Mouse (Mus musculus) heart, embryonic 13.5 days (tissue): ENCODE measurements around the gene Ptp4a2. TPM values are rescaled to one million over a fixed set of nuclear protein-coding genes. Genes with fewer than 3 reads are reported as not detected.

Experiments used
- ATAC-seq: fragments of 200-750 bp; cut with Nextera tagmentation; 2 replicates; pipeline ENCODE4 v1.8.0; 2017; ENCODE audit warnings: moderate TSS enrichment; ENCODE audit not compliant: insufficient number of reproducible peaks, low FRiP score, low TSS enrichment; ENCODE audit errors: extremely low read depth
- H3K27ac ChIP-seq: fragments of 300-500 bp; sonication (generic); replicated peaks from 2 replicates; pipeline ENCODE4 v1.5.1; 2015; ENCODE audit warnings: moderate library complexity, mild to moderate bottlenecking, inconsistent platforms
- H3K27me3 ChIP-seq: fragments of 300-500 bp; sonication (generic); replicated peaks from 2 replicates; pipeline ENCODE4 v1.6.1; 2015; ENCODE audit warnings: mild to moderate bottlenecking, inconsistent platforms
- H3K36me3 ChIP-seq: fragments of 300-500 bp; sonication (generic); 2 replicates; pipeline ENCODE4 v1.6.1; 2015; ENCODE audit warnings: mild to moderate bottlenecking, inconsistent platforms
- H3K4me1 ChIP-seq: fragments of 300-500 bp; sonication (generic); 2 replicates; pipeline ENCODE4 v1.6.1; 2015; ENCODE audit warnings: inconsistent platforms
- H3K4me2 ChIP-seq: fragments of 300-500 bp; sonication (generic); 2 replicates; pipeline ENCODE4 v1.6.1; 2015; ENCODE audit warnings: inconsistent platforms, mild to moderate bottlenecking, moderate library complexity
- H3K4me3 ChIP-seq: fragments of 300-500 bp; sonication (generic); 2 replicates; pipeline ENCODE4 v1.5.1; 2015; ENCODE audit warnings: moderate library complexity, mild to moderate bottlenecking, inconsistent platforms
- H3K9ac ChIP-seq: fragments of 300-500 bp; sonication (generic); 2 replicates; pipeline ENCODE4 v1.6.1; 2015; ENCODE audit warnings: inconsistent platforms, mild to moderate bottlenecking, moderate library complexity
- H3K9me3 ChIP-seq: fragments of 300-500 bp; sonication (generic); 2 replicates; pipeline ENCODE4 v1.6.1; 2016; ENCODE audit warnings: inconsistent platforms
- WGBS: fragments of 180-500 bp; shearing (Covaris S2); methylation state at CpG from one replicate; pipeline ENCODE4 v1.1.7; 2015; ENCODE audit warnings: mixed read lengths; 5-methylcytosine and 5-hydroxymethylcytosine counted together
- polyA plus RNA-seq: library from polyadenylated mRNA; unstranded; fragments of >200 nt; fragmentation: Nextera tagmentation; extraction: Ambion mirVana; gene quantifications from 2 replicates; pipeline ENCODE4 v1.2.1, GENCODE M21; 2015

The Ptp4a2 gene
- polyA plus RNA-seq, 1 experiment from 2014 or later: 326 TPM

DNA sequence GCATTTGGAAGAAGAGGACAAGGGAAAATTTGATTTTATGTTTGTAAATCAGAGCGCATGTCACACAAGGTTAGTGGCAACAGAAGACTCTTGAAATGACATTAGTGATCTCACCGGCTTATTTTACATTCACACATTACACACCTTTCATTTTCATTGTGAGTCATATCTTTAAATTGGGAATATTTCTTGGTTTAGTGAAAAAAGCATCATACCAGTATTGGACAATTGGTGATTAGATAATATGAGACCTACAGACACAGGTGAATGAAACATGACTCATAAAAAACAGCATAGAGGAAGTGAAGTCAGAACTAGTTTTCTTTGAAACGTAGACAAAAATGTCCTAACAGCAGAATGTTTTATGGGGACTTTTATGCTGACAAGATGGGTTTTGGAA, 16.6 kb downstream of the Ptp4a2 start:
- 0 out of 2 replicates have a peak overlapping the region, but pooled peaks have one; percentile 30 for H3K9ac ChIP-seq
- ATAC-seq: no peak
- WGBS: 68% methylated on average over 3 of the region's 3 CpGs
- H3K4me2 ChIP-seq: peak overlapping the region; percentile 50
- no peaks in the 10 kb centered on the region for H3K36me3 ChIP-seq
- 0 out of 2 replicates have a peak overlapping the region, but pooled peaks have one; percentile 2 for H3K4me3 ChIP-seq
- peak overlapping the region; percentile 70 for H3K27ac ChIP-seq
- no peaks in the 10 kb centered on the region for H3K27me3 ChIP-seq
- no peaks in the 10 kb centered on the region for H3K9me3 ChIP-seq
- H3K4me1 ChIP-seq: peaks cover 90% of the 10 kb centered on the region

DNA sequence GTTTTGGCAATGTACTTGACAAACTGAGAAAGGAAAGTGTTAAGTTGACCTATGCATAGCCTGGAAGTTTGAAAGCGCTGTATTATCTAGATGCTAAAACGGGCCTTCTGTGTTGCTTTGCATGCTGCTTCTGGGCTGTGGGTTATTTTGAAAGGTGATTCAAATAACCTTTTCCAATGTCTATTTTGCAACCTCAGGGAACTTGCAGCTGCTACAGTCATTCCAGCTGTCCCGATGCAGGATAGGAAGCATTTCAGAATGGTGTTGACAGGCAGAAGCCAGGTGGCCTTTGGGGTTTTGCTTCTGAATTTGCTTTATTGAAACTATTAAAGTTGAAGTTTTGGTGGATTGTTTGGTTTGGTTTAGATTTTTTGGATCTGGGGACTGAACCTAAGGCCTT, 17.1 kb downstream of the Ptp4a2 start:
- ATAC-seq: no peak
- Histone ChIP-seq H3K4me3 (0 out of 2 replicates have a peak overlapping the region, but pooled peaks have one; percentile 2), H3K4me2 (peak overlapping the region; percentile 50), H3K9me3 (no peaks in the 10 kb centered on the region), H3K4me1 (peaks cover 90% of the 10 kb centered on the region), H3K27ac (peak overlapping the region; percentile 70), H3K27me3 (no peaks in the 10 kb centered on the region), H3K36me3 (no peaks in the 10 kb centered on the region), H3K9ac (0 out of 2 replicates have a peak overlapping the region, but pooled peaks have one; percentile 30)
- WGBS: 16% methylated on average over 3 of the region's 3 CpGs

GRCm38 (mm10) chr4:129829799-129830198, 18.8 kb downstream of the Ptp4a2 start:
- Histone ChIP-seq H3K27me3 (no peaks in the 10 kb centered on the region), H3K9me3 (no peaks in the 10 kb centered on the region), H3K9ac (no peak overlapping the region), H3K36me3 (no peaks in the 10 kb centered on the region), H3K4me3 (no peak overlapping the region), H3K4me1 (peaks cover 91% of the 10 kb centered on the region), H3K4me2 (no peak overlapping the region), H3K27ac (peak overlapping the region; percentile 53)
- ATAC-seq: no peak
- WGBS: 67% methylated on average over 1 of the region's 1 CpGs

DNA sequence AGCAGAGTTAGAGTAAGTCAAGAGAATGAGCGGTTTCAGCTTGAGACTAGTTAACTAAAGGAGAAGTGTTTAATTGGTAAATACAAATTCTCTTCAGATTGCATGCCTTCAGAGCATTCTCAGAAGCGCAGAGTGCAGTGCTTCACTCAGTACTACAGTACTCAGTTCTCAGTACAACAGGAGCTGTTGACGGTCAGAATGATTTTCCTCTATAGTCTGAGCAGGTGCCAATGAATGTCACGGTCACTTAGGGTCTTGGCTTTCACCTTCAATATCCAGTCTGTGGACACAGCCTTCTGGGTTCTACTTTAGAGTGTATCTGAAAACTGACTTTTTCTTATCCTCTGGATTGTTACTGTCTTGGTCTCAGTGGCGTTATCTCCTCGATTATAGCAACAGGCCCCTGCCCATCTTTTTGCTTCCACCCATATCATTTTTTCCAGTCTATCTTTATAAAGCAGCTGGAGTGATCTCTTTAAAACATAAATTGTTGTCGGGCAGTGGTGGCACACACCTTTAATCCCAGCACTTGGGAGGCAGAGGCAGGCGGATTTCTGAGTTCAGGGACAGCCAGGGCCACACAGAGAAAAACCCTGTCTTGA, 19.4 kb downstream of the Ptp4a2 start:
- Histone ChIP-seq H3K4me3 (no peak overlapping the region), H3K9me3 (no peaks in the 10 kb centered on the region), H3K9ac (no peak overlapping the region), H3K27ac (peak overlapping the region; percentile 5; the same call in 1 of the 2 replicates), H3K27me3 (no peaks in the 10 kb centered on the region), H3K4me1 (peaks cover 93% of the 10 kb centered on the region), H3K36me3 (no peaks in the 10 kb centered on the region), H3K4me2 (no peak overlapping the region)
- 74% methylated on average over 8 of the region's 8 CpGs for WGBS
- no peak for ATAC-seq

GRCm38 (mm10) chr4:129834581-129834980, 23.6 kb downstream of the Ptp4a2 start:
- H3K4me2 ChIP-seq: no peak overlapping the region
- no peak overlapping the region for H3K4me3 ChIP-seq

DNA sequence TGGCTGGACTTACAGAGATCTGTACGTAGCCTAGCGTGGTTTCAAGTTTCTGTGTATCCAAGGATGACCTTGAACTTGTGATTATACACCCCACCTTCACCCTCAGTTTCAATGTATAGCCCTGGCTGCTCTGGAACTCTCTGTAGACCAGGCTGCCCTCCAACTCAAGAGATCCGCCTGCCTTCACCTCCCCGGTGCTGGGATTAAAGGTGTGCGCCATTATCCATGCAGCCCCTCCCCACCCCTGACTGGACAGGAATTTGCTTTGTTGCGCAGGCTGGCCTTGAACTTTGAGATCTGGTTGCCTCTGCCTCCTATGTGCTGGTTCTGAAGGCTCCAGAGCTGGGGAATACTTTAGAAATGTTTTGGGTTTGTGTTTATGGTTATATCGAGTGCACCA, 24.3 kb downstream of the Ptp4a2 start:
- Histone ChIP-seq H3K9me3 (no peaks in the 10 kb centered on the region), H3K27me3 (no peaks in the 10 kb centered on the region), H3K27ac (peak overlapping the region; percentile 53), H3K9ac (no peak overlapping the region), H3K4me3 (no peak overlapping the region), H3K4me1 (peaks cover 46% of the 10 kb centered on the region), H3K36me3 (peaks cover 16% of the 10 kb centered on the region), H3K4me2 (no peak overlapping the region)
- 86% methylated on average over 7 of the region's 7 CpGs for WGBS
- no peak for ATAC-seq

More at GRCm38 (mm10) chr4:129834581-129834980, 23.6 kb downstream of the Ptp4a2 start:
- Histone ChIP-seq H3K27ac (peak overlapping the region; percentile 53), H3K36me3 (peaks cover 9% of the 10 kb centered on the region), H3K27me3 (no peaks in the 10 kb centered on the region), H3K9me3 (no peaks in the 10 kb centered on the region), H3K9ac (peak overlapping the region; percentile 37; the same call in 1 of the 2 replicates), H3K4me1 (peaks cover 53% of the 10 kb centered on the region)
- 42% methylated on average over 6 of the region's 6 CpGs for WGBS
- ATAC-seq: no peak

DNA sequence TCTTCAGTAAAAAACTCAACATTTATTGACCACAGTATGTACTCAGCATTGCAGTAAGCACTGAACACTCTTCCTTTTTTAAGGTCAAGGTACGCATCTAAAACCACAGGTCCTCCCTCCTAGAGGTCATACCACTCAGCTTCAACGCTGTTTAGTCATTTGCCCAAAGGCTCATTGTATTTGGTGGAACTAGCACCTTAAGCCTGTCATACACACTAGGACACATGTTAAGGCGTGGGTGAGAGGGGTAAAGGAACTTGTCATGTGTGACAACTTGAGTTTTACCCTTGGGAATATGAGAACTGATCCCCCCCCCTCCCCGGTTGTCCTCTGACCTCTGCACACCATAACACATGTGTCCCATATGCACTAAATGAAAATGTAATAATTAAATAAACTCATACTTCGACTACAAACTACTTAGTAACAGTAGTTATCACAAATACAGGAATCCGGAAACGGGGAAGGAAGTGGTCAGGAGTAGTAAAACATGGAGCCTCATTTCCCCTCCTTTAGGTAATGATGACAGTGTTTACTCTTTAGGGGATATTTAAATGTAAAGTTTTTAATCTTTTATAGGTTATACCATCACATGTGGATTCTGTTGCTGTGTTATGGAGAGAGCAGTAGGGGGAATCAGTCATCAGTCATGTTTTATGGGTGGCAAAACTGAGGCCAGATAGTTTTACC, 29.0 kb downstream of the Ptp4a2 start:
- no peaks in the 10 kb centered on the region for H3K9me3 ChIP-seq
- 89% methylated on average over 7 of the region's 7 CpGs for WGBS
- ATAC-seq: no peak
- H3K36me3 ChIP-seq: peaks cover 63% of the 10 kb centered on the region
- no peak overlapping the region for H3K4me3 ChIP-seq
- no peaks in the 10 kb centered on the region for H3K27me3 ChIP-seq
- H3K4me2 ChIP-seq: no peak overlapping the region
- H3K9ac ChIP-seq: no peak overlapping the region
- 0 out of 2 replicates have a peak overlapping the region, but pooled peaks have one; percentile 3 for H3K27ac ChIP-seq
- H3K4me1 ChIP-seq: peaks cover 4% of the 10 kb centered on the region

GRCm38 (mm10) chr4:129846823-129847222, 35.8 kb downstream of the Ptp4a2 start:
- no peak for ATAC-seq
- Histone ChIP-seq H3K9me3 (no peaks in the 10 kb centered on the region), H3K27me3 (no peaks in the 10 kb centered on the region), H3K4me1 (no peaks in the 10 kb centered on the region), H3K36me3 (peaks cover 98% of the 10 kb centered on the region), H3K9ac (no peak overlapping the region), H3K4me3 (no peak overlapping the region), H3K27ac (no peak overlapping the region), H3K4me2 (no peak overlapping the region)
- 84% methylated on average over 9 of the region's 9 CpGs for WGBS

- peaks cover 77% of the 10 kb centered on the region for H3K36me3 ChIP-seq
Observed at GRCm38 (mm10) chr4:129850491-129850890, 39.5 kb downstream of the Ptp4a2 start.

DNA sequence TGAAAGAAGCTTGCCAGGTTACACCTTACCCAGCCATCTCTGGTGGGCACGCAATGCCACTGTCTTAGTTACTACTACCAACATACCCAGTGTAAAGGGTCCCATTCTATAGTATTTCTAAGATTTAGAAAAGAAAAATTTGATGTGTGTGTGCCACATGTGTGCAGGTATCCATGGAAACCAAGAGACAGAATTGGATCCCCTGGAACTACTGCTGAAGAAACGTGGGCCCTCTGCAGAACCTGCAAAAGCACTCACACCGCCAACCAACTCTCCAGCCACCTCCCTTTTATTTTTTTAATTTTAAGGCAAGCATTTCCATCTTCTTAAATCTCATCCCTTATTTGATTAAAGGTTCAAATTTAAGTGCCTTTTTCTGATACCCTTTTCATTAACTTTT, 40.8 kb downstream of the Ptp4a2 start:
- no peak overlapping the region for H3K4me2 ChIP-seq
- no peaks in the 10 kb centered on the region for H3K9me3 ChIP-seq
- no peak overlapping the region for H3K4me3 ChIP-seq
- no peak for ATAC-seq
- H3K27me3 ChIP-seq: no peaks in the 10 kb centered on the region
- H3K4me1 ChIP-seq: peaks cover 20% of the 10 kb centered on the region
- peaks cover 63% of the 10 kb centered on the region for H3K36me3 ChIP-seq
- 83% methylated on average over 3 of the region's 3 CpGs for WGBS
- no peak overlapping the region for H3K9ac ChIP-seq
- no peak overlapping the region for H3K27ac ChIP-seq

More at GRCm38 (mm10) chr4:129850491-129850890, 39.5 kb downstream of the Ptp4a2 start:
- Histone ChIP-seq H3K9me3 (no peaks in the 10 kb centered on the region), H3K27me3 (no peaks in the 10 kb centered on the region), H3K4me2 (no peak overlapping the region), H3K9ac (no peak overlapping the region), H3K27ac (no peak overlapping the region), H3K4me1 (peaks cover 15% of the 10 kb centered on the region), H3K4me3 (no peak overlapping the region)
- 90% methylated on average over 2 of the region's 2 CpGs for WGBS
- no peak for ATAC-seq

DNA sequence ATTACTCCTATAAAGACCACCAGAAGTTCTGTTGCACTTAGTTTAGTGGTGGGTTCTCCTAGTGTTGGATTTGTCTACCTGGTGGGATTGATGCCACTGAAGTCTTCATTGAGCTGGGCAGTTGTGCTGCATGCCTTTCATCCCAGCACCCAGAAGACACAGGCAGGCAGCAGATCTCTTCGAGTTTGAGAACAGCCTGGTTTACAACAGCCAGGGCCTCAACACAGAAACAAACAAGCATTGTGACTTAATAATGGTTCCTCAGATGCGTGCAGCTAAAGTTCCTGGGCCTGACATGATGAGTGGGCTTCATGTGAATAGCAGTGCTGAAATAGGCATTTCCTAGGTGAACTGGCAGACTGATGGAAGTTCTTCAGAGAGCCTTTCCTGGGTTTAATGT, 42.0 kb downstream of the Ptp4a2 start:
- H3K27ac ChIP-seq: no peak overlapping the region
- H3K27me3 ChIP-seq: no peaks in the 10 kb centered on the region
- peaks cover 20% of the 10 kb centered on the region for H3K4me1 ChIP-seq
- 78% methylated on average over 2 of the region's 2 CpGs for WGBS
- H3K4me2 ChIP-seq: no peak overlapping the region
- H3K9me3 ChIP-seq: no peaks in the 10 kb centered on the region
- H3K4me3 ChIP-seq: no peak overlapping the region
- ATAC-seq: no peak
- H3K36me3 ChIP-seq: peaks cover 53% of the 10 kb centered on the region
- H3K9ac ChIP-seq: no peak overlapping the region
